8 mouse cellular contexts compared by ENCODE assay signal in the genomic region with DNA sequence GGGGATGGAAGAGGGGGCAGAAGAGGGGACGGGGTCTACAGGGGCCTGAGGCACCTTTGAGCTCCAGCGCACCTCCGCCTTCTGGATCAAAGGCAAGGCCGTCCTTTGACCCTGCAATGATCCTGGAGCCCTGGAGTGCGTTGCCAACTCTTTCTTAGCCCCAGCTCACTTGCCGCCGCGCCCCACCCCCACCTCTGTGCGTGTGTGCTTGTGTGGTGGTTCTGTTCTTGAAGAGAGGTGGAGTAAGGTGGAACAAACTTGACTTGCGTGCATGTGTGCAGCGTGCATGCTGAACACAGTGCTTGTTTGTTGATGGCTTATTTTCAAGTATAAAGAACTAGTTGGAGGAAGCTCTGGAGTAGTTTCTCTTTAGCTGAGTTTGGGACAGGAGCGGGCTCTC.
DNase-seq lines count a peak whose midpoint lies in the region; ATAC-seq and TF ChIP-seq lines count a peak whose summit lies in the region.

No protein-coding gene starts in this region.

- peaks cover 52% of the 10 kb centered on the region for H3K4me1 ChIP-seq in hindbrain, embryonic 13.5 days (replicated peaks)
- peaks cover 20% of the 10 kb centered on the region for H3K4me1 ChIP-seq in hindbrain, postnatal 0 days (ENCODE audit: insufficient read depth, low read length)
- H3K4me1 ChIP-seq in kidney, embryonic 15.5 days: peaks cover 59% of the 10 kb centered on the region
- H3K4me1 ChIP-seq in stomach, embryonic 14.5 days (ENCODE audit: control insufficient read depth, insufficient read depth, low read length): peaks cover 37% of the 10 kb centered on the region

- no peak overlapping the region for H3K27ac ChIP-seq in hindbrain, embryonic 13.5 days
- no peak overlapping the region for H3K27ac ChIP-seq in hindbrain, postnatal 0 days
- H3K27ac ChIP-seq in kidney, embryonic 15.5 days: 0 out of 2 replicates have a peak overlapping the region, but pooled peaks have one; percentile 29
- peak overlapping the region; percentile 61; the same call in 1 of the 2 replicates for H3K27ac ChIP-seq in stomach, embryonic 14.5 days (ENCODE audit: low read length)

- TF ChIP-seq CTCF in hindbrain, postnatal 0 days (IDR thresholded peaks at IDR 0.05; ENCODE audit: low read depth): no peak

- H3K27me3 ChIP-seq in hindbrain, embryonic 13.5 days: no peaks in the 10 kb centered on the region
- no peaks in the 10 kb centered on the region for H3K27me3 ChIP-seq in hindbrain, postnatal 0 days (ENCODE audit: insufficient read depth, low read length)
- H3K27me3 ChIP-seq in kidney, embryonic 15.5 days: no peaks in the 10 kb centered on the region
- H3K27me3 ChIP-seq in stomach, embryonic 14.5 days (ENCODE audit: control insufficient read depth, insufficient read depth, low read length): no peaks in the 10 kb centered on the region

- H3K9me3 ChIP-seq in hindbrain, embryonic 13.5 days: no peaks in the 10 kb centered on the region
- H3K9me3 ChIP-seq in hindbrain, postnatal 0 days (ENCODE audit: low read length): no peaks in the 10 kb centered on the region
- H3K9me3 ChIP-seq in kidney, embryonic 15.5 days (replicated peaks): no peaks in the 10 kb centered on the region
- no peaks in the 10 kb centered on the region for H3K9me3 ChIP-seq in stomach, embryonic 14.5 days (ENCODE audit: control insufficient read depth, low read depth, low read length)

- ATAC-seq in hindbrain, embryonic 13.5 days (ENCODE audit: low FRiP score): peak; percentile 17; the same call in 1 of the 2 replicates
- no peak for ATAC-seq in hindbrain, postnatal 0 days
- 0 out of 2 replicates have a peak, but pooled peaks have one; percentile 26 for ATAC-seq in common myeloid progenitor, adult 5-6 weeks (replicated peaks; ENCODE audit: low read depth, poor library complexity, severe bottlenecking)
- ATAC-seq in kidney, embryonic 15.5 days (replicated peaks; ENCODE audit: low FRiP score): no peak
- ATAC-seq in stomach, embryonic 14.5 days (ENCODE audit: insufficient number of reproducible peaks, insufficient read depth, low FRiP score, low read depth): peak; percentile 26; the same call in 1 of the 2 replicates

- no peak overlapping the region for H3K9ac ChIP-seq in hindbrain, embryonic 13.5 days
- no peak overlapping the region for H3K9ac ChIP-seq in hindbrain, postnatal 0 days (replicated peaks; ENCODE audit: low read length)
- H3K9ac ChIP-seq in kidney, embryonic 15.5 days: no peak overlapping the region
- no peak overlapping the region for H3K9ac ChIP-seq in stomach, embryonic 14.5 days (replicated peaks; ENCODE audit: low read depth, low read length)

- no peak for DNase-seq in hindbrain, postnatal 0 days (ENCODE audit: low spot score)
- DNase-seq in adipocyte (ENCODE audit: low spot score): no peak
- DNase-seq in gastrocnemius, postnatal 10 days: no peak
- no peak for DNase-seq in retina, postnatal 1 day

- H3K4me2 ChIP-seq in hindbrain, embryonic 13.5 days: no peak overlapping the region
- H3K4me2 ChIP-seq in hindbrain, postnatal 0 days (ENCODE audit: low read depth, low read length): no peak overlapping the region
- no peak overlapping the region for H3K4me2 ChIP-seq in kidney, embryonic 15.5 days
- 0 out of 2 replicates have a peak overlapping the region, but pooled peaks have one; percentile 16 for H3K4me2 ChIP-seq in stomach, embryonic 14.5 days (replicated peaks; ENCODE audit: low read depth, low read length)

- H3K36me3 ChIP-seq in hindbrain, embryonic 13.5 days: no peaks in the 10 kb centered on the region
- no peaks in the 10 kb centered on the region for H3K36me3 ChIP-seq in hindbrain, postnatal 0 days (ENCODE audit: insufficient read depth, low read length)
- H3K36me3 ChIP-seq in kidney, embryonic 15.5 days: 0 out of 2 replicates have a peak, but pooled peaks cover 3% of the 10 kb centered on the region
- H3K36me3 ChIP-seq in stomach, embryonic 14.5 days (ENCODE audit: control insufficient read depth, insufficient read depth, low read length): no peaks in the 10 kb centered on the region

- 18% methylated on average over 12 of the region's 12 CpGs for WGBS in hindbrain, embryonic 13.5 days
- WGBS in hindbrain, postnatal 0 days: 21% methylated on average over 12 of the region's 12 CpGs
- 19% methylated on average over 12 of the region's 12 CpGs for WGBS in kidney, embryonic 15.5 days
- 17% methylated on average over 12 of the region's 12 CpGs for WGBS in stomach, embryonic 14.5 days

- H3K4me3 ChIP-seq in hindbrain, embryonic 13.5 days: no peak overlapping the region
- no peak overlapping the region for H3K4me3 ChIP-seq in hindbrain, postnatal 0 days (ENCODE audit: low read length)
- no peak overlapping the region for H3K4me3 ChIP-seq in kidney, embryonic 15.5 days (replicated peaks)
- H3K4me3 ChIP-seq in stomach, embryonic 14.5 days (ENCODE audit: low read depth, low read length): no peak overlapping the region

Comparison
In these comparisons a context has a peak if more than half of its experiments do, and no peak if none do; other contexts are left out.
1. ATAC-seq: peak in hindbrain, embryonic 13.5 days (single experiment), common myeloid progenitor, adult 5-6 weeks (single experiment) and stomach, embryonic 14.5 days (single experiment); none in hindbrain, postnatal 0 days (single experiment) and kidney, embryonic 15.5 days (single experiment).
2. H3K27ac ChIP-seq: peak in kidney, embryonic 15.5 days (single experiment) and stomach, embryonic 14.5 days (single experiment); none in hindbrain, embryonic 13.5 days (single experiment) and hindbrain, postnatal 0 days (single experiment).